Mouse (Mus musculus) kidney, embryonic 15.5 days (tissue): ENCODE measurements around the gene Astn2. TPM values are rescaled to one million over a fixed set of nuclear protein-coding genes. Genes with fewer than 3 reads are reported as not detected.

Experiments used
- ATAC-seq: fragments of 200-750 bp; cut with Nextera tagmentation; replicated peaks from 2 replicates; pipeline ENCODE4 v1.8.0; 2017; ENCODE audit warnings: moderate TSS enrichment; ENCODE audit not compliant: low FRiP score
- H3K27ac ChIP-seq: fragments of 300-500 bp; sonication (generic); 2 replicates; pipeline ENCODE4 v1.5.1; 2015; ENCODE audit warnings: mild to moderate bottlenecking, inconsistent platforms
- H3K27me3 ChIP-seq: fragments of 300-500 bp; sonication (generic); 2 replicates; pipeline ENCODE4 v1.6.1; 2015; ENCODE audit warnings: inconsistent platforms
- H3K36me3 ChIP-seq: fragments of 300-500 bp; sonication (generic); 2 replicates; pipeline ENCODE4 v1.6.1; 2015; ENCODE audit warnings: inconsistent platforms
- H3K4me1 ChIP-seq: fragments of 300-500 bp; sonication (generic); 2 replicates; pipeline ENCODE4 v1.6.1; 2015; ENCODE audit warnings: inconsistent platforms
- H3K4me2 ChIP-seq: fragments of 300-500 bp; sonication (generic); 2 replicates; pipeline ENCODE4 v1.6.1; 2015; ENCODE audit warnings: moderate library complexity, mild to moderate bottlenecking, inconsistent platforms
- H3K4me3 ChIP-seq: fragments of 300-500 bp; sonication (generic); replicated peaks from 2 replicates; pipeline ENCODE4 v1.5.1; 2015; ENCODE audit warnings: mild to moderate bottlenecking, inconsistent platforms
- H3K9ac ChIP-seq: fragments of 300-500 bp; sonication (generic); 2 replicates; pipeline ENCODE4 v1.6.1; 2015; ENCODE audit warnings: mild to moderate bottlenecking, inconsistent platforms
- H3K9me3 ChIP-seq: fragments of 300-500 bp; sonication (generic); replicated peaks from 2 replicates; pipeline ENCODE4 v1.6.1; 2016; ENCODE audit warnings: inconsistent platforms
- WGBS: fragments of 180-500 bp; shearing (Covaris S2); methylation state at CpG from one replicate; pipeline ENCODE4 v1.1.7; 2015; ENCODE audit warnings: mixed read lengths; 5-methylcytosine and 5-hydroxymethylcytosine counted together
- polyA plus RNA-seq: library from polyadenylated mRNA; unstranded; fragments of >200 nt; fragmentation: Nextera tagmentation; extraction: Ambion mirVana; gene quantifications from 2 replicates; pipeline ENCODE4 v1.2.1, GENCODE M21; 2015

Gene Astn2
- polyA plus RNA-seq, 1 experiment from 2014 or later: 0.70 TPM

DNA sequence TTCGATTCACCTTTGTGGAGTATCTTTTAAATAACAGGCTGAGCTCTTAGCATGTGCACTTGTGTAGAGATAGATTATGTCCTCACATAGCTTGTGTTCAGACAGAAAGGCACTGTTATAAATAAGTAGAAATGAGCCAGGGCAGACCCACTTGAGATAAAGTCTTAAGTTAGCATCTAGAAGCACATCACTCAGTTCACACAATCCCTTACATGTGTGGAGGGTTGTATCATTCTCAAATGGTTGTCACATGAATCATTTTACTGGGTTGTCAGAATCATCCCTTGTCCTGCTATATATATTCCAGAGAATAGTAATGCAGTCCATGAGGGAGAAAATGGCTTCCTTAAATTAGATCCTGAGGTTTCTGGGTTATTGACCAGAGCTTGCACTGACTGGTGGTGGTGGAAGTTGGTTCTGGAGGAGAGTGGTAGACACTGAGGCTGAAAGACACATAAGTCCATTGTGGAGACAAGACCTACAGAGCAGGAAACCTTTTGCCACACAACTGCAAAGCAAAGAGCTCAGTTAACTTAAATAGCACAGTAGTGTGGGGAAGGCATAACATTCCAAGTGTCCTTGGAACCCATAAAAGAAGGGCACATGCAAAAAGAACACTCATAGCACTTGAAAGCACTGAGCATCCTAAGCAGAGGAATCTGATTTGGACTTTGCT is 590.8 kb downstream of the Astn2 start:
- Histone ChIP-seq H3K4me1 (no peaks in the 10 kb centered on the region), H3K27me3 (no peaks in the 10 kb centered on the region), H3K27ac (no peak overlapping the region), H3K4me3 (no peak overlapping the region), H3K36me3 (no peaks in the 10 kb centered on the region), H3K9me3 (no peaks in the 10 kb centered on the region), H3K4me2 (no peak overlapping the region), H3K9ac (no peak overlapping the region)
- WGBS: 97% methylated on average over 1 of the region's 1 CpGs
- ATAC-seq: no peak

DNA sequence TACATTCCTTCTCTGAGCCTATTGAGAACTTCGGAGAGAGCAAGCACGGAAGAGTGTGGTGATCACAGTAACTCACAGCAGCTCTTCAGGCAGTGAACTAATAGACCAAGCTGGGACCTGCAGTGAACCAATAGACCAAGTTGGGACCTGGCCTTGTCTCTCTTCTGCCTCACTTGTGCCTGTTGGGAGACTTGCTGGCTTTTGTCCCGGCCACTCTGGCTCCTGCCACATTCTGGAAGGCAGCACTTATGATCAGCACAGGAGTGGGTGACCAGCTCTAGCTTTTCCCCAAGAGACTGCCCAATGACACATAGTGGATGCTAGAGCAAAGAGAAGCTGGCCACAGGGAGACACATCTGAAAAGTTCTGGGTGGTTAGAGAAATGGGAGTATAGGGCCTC is 597.1 kb downstream of the Astn2 start:
- no peak for ATAC-seq
- 81% methylated on average over 3 of the region's 3 CpGs for WGBS

DNA sequence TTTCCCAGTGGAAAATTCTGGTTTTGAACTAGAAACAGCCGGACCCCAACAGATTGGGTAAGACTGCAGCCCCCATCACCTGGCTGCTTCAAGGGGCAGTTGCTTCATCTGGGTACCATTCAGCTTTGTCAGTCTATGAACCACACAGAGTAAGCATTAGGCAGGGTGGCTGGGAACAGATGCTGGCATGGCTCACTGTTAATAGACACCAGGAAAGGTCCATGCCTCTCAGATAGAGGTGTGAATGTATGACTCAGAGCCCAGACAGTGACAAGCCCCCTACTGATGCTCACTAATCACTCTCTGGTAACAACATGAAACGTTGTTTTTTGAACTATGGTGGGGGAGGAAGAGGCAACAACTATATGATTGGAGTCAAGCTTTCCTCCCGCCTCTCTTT is 603.2 kb downstream of the Astn2 start:
- no peak for ATAC-seq

More for the DNA sequence above, 597.1 kb downstream of the Astn2 start:
- Histone ChIP-seq H3K9ac (no peak overlapping the region), H3K9me3 (no peaks in the 10 kb centered on the region), H3K27ac (no peak overlapping the region), H3K4me1 (no peaks in the 10 kb centered on the region), H3K27me3 (no peaks in the 10 kb centered on the region), H3K4me2 (no peak overlapping the region), H3K36me3 (no peaks in the 10 kb centered on the region), H3K4me3 (no peak overlapping the region)

DNA sequence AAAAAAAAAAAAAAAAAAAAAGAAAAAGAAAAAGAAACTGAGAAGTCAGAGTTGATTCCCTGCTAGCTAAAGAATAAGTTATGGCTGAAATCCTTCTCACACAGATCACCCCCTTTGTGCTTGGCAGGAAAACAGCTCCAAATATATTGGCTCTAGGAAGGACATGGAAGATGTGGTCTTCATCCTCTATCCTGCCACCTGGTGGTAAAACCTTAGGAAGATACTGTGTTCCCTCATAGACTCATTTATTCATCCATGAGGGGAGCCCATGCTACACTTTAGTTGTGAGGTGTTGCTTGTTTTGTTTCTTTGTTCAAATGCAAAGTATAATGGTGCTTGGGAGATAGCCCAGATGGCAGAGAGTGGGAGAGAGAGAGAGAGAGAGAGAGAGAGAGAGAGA is 613.4 kb downstream of the Astn2 start:
- H3K27me3 ChIP-seq: no peaks in the 10 kb centered on the region
- H3K9ac ChIP-seq: no peak overlapping the region
- H3K36me3 ChIP-seq: no peaks in the 10 kb centered on the region
- no peak overlapping the region for H3K4me3 ChIP-seq
- no peaks in the 10 kb centered on the region for H3K9me3 ChIP-seq
- ATAC-seq: no peak
- H3K4me1 ChIP-seq: no peaks in the 10 kb centered on the region
- H3K4me2 ChIP-seq: no peak overlapping the region
- no peak overlapping the region for H3K27ac ChIP-seq

More for the DNA sequence above, 603.2 kb downstream of the Astn2 start:
- Histone ChIP-seq H3K27me3 (no peaks in the 10 kb centered on the region), H3K36me3 (no peaks in the 10 kb centered on the region), H3K9ac (no peak overlapping the region), H3K9me3 (no peaks in the 10 kb centered on the region), H3K27ac (no peak overlapping the region), H3K4me2 (no peak overlapping the region), H3K4me1 (no peaks in the 10 kb centered on the region), H3K4me3 (no peak overlapping the region)
- WGBS: 63% methylated on average over 3 of the region's 3 CpGs

DNA sequence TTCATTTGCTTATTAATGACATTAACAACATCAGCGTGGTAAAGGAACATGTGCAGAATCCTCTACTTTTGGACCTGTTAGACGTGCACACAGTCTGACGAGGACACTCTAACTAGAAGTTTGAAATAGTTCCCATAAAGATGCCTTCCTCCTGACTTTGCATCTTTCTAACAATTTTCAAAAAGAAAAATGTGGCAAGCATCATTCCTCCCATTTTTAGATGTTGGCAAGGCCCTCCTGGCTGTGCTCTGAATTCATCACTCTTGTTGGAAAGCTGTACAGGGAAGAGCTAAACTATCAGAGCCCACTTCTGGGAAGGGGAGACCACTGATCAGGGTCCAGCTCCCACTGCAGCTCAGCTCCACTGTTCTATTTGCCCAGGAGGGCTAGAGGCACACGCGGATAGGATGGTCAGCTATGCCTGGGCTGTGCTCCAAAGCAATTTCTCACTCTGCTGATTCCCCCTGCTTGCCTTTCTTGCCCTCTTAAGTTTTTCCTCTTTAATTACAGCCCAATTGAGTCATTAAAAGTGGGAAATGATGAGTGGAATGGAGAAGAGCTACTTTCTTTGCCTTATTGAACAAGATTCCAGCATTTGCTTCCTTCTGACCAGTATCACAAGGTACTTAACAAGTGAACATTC is 630.9 kb downstream of the Astn2 start:
- WGBS: 73% methylated on average over 5 of the region's 5 CpGs

DNA sequence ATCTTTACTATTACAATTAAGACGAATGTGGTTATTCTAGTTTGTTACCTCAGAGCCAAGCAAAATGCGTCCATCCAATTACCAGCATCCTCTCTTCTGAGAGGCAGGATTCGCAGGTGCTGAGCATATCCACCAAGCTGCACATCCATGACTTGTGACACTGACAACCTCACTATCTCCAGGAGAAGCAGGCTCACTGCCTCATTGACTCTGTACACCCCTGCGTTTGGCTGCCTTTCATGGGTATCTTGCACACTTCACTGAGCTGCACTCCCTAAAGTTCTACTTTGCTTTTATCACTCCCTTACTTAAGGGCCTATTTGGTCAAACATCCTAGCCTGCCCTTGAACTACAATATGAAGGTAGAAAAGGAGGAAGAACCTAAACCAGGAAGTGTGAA is 633.5 kb downstream of the Astn2 start:
- peak; percentile 66; the same call in 1 of the 2 replicates for ATAC-seq
- H3K9ac ChIP-seq: no peak overlapping the region
- H3K27ac ChIP-seq: no peak overlapping the region
- no peak overlapping the region for H3K4me2 ChIP-seq
- H3K36me3 ChIP-seq: no peaks in the 10 kb centered on the region
- WGBS: 64% methylated on average over 4 of the region's 4 CpGs
- H3K4me3 ChIP-seq: no peak overlapping the region
- no peaks in the 10 kb centered on the region for H3K4me1 ChIP-seq
- no peaks in the 10 kb centered on the region for H3K9me3 ChIP-seq
- no peaks in the 10 kb centered on the region for H3K27me3 ChIP-seq

More for the DNA sequence above, 630.9 kb downstream of the Astn2 start:
- Histone ChIP-seq H3K9me3 (no peaks in the 10 kb centered on the region), H3K36me3 (no peaks in the 10 kb centered on the region), H3K4me1 (no peaks in the 10 kb centered on the region), H3K9ac (no peak overlapping the region), H3K27ac (no peak overlapping the region), H3K4me3 (no peak overlapping the region), H3K4me2 (no peak overlapping the region), H3K27me3 (no peaks in the 10 kb centered on the region)
- no peak for ATAC-seq

DNA sequence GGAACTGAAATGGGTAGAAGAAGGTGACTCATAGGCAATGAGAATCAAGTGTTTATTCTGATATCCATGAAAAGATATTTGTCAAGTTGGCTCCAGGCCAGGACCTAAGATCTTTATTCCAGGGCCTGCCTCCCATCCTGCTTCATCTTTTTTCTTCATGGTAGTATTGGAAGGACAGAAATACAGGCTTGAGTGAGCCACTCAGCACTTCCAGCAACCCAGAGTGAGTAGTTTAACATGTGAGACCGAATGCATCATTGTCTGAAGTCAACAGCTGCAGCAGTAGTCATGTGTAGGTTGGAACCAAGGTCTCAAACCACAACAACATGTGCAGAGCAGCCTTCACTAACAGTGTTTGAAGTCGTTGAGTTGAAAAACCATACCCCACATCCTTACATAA is 636.5 kb downstream of the Astn2 start:
- H3K4me2 ChIP-seq: no peak overlapping the region
- 67% methylated on average over 2 of the region's 2 CpGs for WGBS
- no peaks in the 10 kb centered on the region for H3K36me3 ChIP-seq
- no peak overlapping the region for H3K4me3 ChIP-seq
- H3K4me1 ChIP-seq: no peaks in the 10 kb centered on the region
- H3K27me3 ChIP-seq: no peaks in the 10 kb centered on the region
- ATAC-seq: no peak
- no peaks in the 10 kb centered on the region for H3K9me3 ChIP-seq
- no peak overlapping the region for H3K27ac ChIP-seq
- no peak overlapping the region for H3K9ac ChIP-seq

DNA sequence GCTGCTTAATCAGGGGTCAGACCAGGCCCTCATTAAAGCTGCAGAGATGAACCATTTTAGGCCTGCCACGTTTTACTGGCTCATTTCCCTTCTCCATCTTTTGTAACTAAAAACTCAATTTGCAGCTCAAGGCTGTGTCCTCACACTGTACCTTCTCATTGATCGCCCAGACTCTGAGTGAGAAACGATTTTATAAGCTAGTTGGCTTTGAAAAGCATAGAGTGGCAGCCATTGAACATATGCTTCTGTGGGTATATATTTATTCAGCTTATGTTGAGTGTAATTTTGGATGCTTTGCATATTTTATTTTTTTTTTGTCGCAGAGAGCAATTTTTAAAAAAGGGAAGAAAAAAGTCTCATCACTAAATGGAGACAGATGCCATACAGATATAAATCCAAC is 637.0 kb downstream of the Astn2 start:
- no peaks in the 10 kb centered on the region for H3K9me3 ChIP-seq
- no peaks in the 10 kb centered on the region for H3K4me1 ChIP-seq
- ATAC-seq: no peak
- no peaks in the 10 kb centered on the region for H3K36me3 ChIP-seq
- no peak overlapping the region for H3K4me2 ChIP-seq
- no peaks in the 10 kb centered on the region for H3K27me3 ChIP-seq
- no peak overlapping the region for H3K9ac ChIP-seq
- 75% methylated on average over 4 of the region's 4 CpGs for WGBS
- no peak overlapping the region for H3K27ac ChIP-seq
- H3K4me3 ChIP-seq: no peak overlapping the region

DNA sequence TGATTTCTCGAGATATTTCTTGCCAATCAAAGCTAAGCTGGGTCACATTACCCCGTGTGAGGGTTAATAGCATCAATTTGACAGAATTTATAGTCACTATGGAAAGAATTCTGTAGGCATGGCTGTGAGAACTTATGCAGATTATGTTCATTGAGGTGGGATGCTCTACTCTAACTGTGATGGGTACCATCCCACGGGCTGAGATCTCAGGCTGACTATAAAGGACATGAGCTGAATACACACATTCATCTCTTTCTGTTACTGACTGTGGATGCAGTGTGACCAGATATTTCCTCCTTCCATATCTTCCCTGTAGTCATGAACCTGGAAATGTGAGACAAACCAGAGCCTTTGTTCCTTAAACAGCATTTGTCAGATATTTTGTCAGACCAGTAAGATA is 639.1 kb downstream of the Astn2 start:
- WGBS: 65% methylated on average over 3 of the region's 3 CpGs
- Histone ChIP-seq H3K36me3 (no peaks in the 10 kb centered on the region), H3K9ac (no peak overlapping the region), H3K9me3 (no peaks in the 10 kb centered on the region), H3K4me3 (no peak overlapping the region), H3K4me1 (no peaks in the 10 kb centered on the region), H3K27ac (no peak overlapping the region), H3K4me2 (no peak overlapping the region), H3K27me3 (no peaks in the 10 kb centered on the region)
- ATAC-seq: no peak

DNA sequence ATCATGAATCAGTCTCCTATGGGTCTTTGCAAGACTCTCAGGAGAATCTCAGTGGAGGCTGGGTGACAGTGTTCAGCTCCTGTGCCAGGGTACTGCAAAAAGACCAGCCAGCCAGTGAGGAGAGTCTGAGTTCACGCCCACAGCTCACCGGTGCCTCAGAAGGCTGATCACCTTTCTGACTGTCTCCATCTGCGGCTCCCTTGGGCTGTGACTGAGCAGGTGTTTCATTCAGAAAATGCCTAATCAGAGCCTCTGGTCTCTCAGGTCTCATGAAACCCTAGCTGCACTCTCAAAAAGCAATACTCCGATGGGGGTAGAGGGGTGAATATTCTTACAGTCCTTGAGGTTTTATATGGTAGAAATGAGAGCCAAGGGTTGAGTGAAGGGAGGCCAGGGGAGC is 640.1 kb downstream of the Astn2 start:
- H3K4me2 ChIP-seq: no peak overlapping the region
- no peaks in the 10 kb centered on the region for H3K27me3 ChIP-seq
- no peak overlapping the region for H3K4me3 ChIP-seq
- no peaks in the 10 kb centered on the region for H3K36me3 ChIP-seq
- no peaks in the 10 kb centered on the region for H3K9me3 ChIP-seq
- H3K4me1 ChIP-seq: no peaks in the 10 kb centered on the region
- H3K27ac ChIP-seq: no peak overlapping the region
- 49% methylated on average over 4 of the region's 4 CpGs for WGBS
- no peak overlapping the region for H3K9ac ChIP-seq
- peak; percentile 54 for ATAC-seq

DNA sequence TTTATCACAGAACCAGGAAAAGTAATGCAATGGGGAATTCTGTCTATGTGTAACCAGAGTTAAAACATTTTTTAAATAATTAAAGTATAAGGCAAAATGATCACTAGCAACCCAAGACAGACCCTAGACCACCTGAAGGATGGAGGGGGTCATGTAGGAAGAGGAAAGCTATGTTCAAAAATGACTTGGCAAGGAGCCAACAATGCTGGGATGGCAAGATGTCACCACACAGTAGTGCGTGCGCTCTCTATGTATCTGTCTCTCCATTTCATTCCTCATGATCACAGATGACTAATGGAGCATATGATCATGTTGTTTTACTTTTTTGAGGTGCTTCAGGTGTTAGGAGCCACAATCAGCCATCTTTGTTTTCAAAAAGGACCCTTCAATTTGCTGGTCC is 640.6 kb downstream of the Astn2 start:
- H3K36me3 ChIP-seq: no peaks in the 10 kb centered on the region
- H3K9me3 ChIP-seq: no peaks in the 10 kb centered on the region
- no peaks in the 10 kb centered on the region for H3K4me1 ChIP-seq
- H3K9ac ChIP-seq: no peak overlapping the region
- no peak overlapping the region for H3K4me2 ChIP-seq
- ATAC-seq: no peak
- H3K27me3 ChIP-seq: no peaks in the 10 kb centered on the region
- no peak overlapping the region for H3K4me3 ChIP-seq
- H3K27ac ChIP-seq: no peak overlapping the region
- 84% methylated on average over 2 of the region's 2 CpGs for WGBS

DNA sequence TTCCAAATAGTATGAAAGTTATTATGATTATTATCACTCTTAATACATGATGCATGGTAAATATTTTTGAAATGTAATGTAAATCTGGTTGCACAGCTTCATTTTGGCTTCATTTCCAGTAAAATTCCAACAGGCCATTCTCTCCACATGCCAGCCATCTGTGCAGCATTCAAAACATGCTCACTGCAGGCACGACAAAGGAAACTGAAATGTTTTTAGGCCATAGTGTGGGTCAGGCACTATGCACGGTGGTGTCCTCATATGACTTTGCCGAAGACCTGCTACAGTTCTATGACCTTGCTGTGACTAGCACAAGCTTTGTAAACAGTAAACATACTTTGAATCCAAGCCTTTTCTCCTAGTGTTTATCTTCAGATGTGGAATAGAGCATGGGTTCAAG is 642.3 kb downstream of the Astn2 start:
- 88% methylated on average over 3 of the region's 3 CpGs for WGBS
- ATAC-seq: no peak

DNA sequence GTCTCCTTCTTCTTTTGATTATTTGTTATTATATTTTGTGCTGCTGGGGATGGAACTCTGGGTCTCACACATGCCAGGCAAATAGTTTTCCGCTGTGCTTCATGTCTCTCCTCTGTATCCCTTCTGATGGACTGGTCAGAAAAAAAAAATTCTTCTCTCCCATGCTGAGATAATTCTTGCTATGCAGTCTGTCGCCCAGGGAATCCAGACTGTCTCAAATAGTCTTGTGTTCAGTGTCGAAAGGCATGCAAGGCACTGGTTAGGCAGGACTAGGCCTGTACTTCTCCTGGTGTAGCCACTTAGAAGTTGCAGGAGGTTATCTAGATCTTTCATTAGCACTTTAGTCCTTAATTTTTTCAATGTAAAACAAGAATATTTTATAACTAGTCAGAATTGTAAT is 642.8 kb downstream of the Astn2 start:
- ATAC-seq: no peak
- WGBS: 91% methylated on average over 3 of the region's 3 CpGs

More for the DNA sequence above, 642.3 kb downstream of the Astn2 start:
- Histone ChIP-seq H3K27ac (no peak overlapping the region), H3K27me3 (no peaks in the 10 kb centered on the region), H3K4me2 (no peak overlapping the region), H3K9ac (no peak overlapping the region), H3K4me1 (no peaks in the 10 kb centered on the region), H3K9me3 (no peaks in the 10 kb centered on the region), H3K4me3 (no peak overlapping the region), H3K36me3 (no peaks in the 10 kb centered on the region)

More for the DNA sequence above, 642.8 kb downstream of the Astn2 start:
- Histone ChIP-seq H3K9me3 (no peaks in the 10 kb centered on the region), H3K36me3 (no peaks in the 10 kb centered on the region), H3K4me2 (no peak overlapping the region), H3K27me3 (no peaks in the 10 kb centered on the region), H3K4me3 (no peak overlapping the region), H3K9ac (no peak overlapping the region), H3K27ac (no peak overlapping the region), H3K4me1 (no peaks in the 10 kb centered on the region)
